Mouse (Mus musculus): ENCODE measurements at regions not wholly inside any gene's neighbourhood (a gene's known extent, or its start where the extent isn't known, plus 50 kb on each side); places are given as distances from the start of the nearest gene placed in this dataset.

- no peak for DNase-seq
Observed at GRCm38 (mm10) chr4:56036334-56036733, 504.1 kb upstream of the Klf4 start.

- no peak for DNase-seq
Observed at GRCm38 (mm10) chr4:56035543-56035942, 503.3 kb upstream of the Klf4 start.

- no peak for DNase-seq
Observed at GRCm38 (mm10) chr4:56028441-56028840, 496.2 kb upstream of the Klf4 start.

- no peak for DNase-seq
Observed at GRCm38 (mm10) chr4:56027258-56027657, 495.0 kb upstream of the Klf4 start.

- DNase-seq: no peak
Observed at GRCm38 (mm10) chr4:56024478-56024877, 492.2 kb upstream of the Klf4 start.

GRCm38 (mm10) chr4:56018212-56018611 lies 485.9 kb upstream of the Klf4 start:
- no peak for DNase-seq

- no peak for DNase-seq
Observed at GRCm38 (mm10) chr4:56015481-56015880, 483.2 kb upstream of the Klf4 start.

- DNase-seq: no peak
Observed at GRCm38 (mm10) chr4:56008287-56008686, 476.0 kb upstream of the Klf4 start.

GRCm38 (mm10) chr4:56004227-56004626 lies 472.0 kb upstream of the Klf4 start:
- no peak for DNase-seq

GRCm38 (mm10) chr4:56001312-56001731 lies 469.1 kb upstream of the Klf4 start:
- DNase-seq: peak; percentile 15

- no peak for DNase-seq
Observed at GRCm38 (mm10) chr4:55984026-55984425, 451.8 kb upstream of the Klf4 start.

- no peak for DNase-seq
Observed at GRCm38 (mm10) chr4:55978539-55978938, 446.3 kb upstream of the Klf4 start.

GRCm38 (mm10) chr4:55976265-55976664 lies 444.0 kb upstream of the Klf4 start:
- DNase-seq: no peak

GRCm38 (mm10) chr4:55973706-55974105 lies 441.4 kb upstream of the Klf4 start:
- no peak for DNase-seq

GRCm38 (mm10) chr4:55972235-55972819 lies 440.1 kb upstream of the Klf4 start:
- peak; percentile 58 for DNase-seq

GRCm38 (mm10) chr4:55960063-55960462 lies 427.8 kb upstream of the Klf4 start:
- peak; percentile 17 for DNase-seq

GRCm38 (mm10) chr4:55953701-55954100 lies 421.4 kb upstream of the Klf4 start:
- no peak for DNase-seq

- no peak for DNase-seq
Observed at GRCm38 (mm10) chr4:55952220-55952619, 420.0 kb upstream of the Klf4 start.

- DNase-seq: no peak
Observed at GRCm38 (mm10) chr4:55941423-55941822, 409.2 kb upstream of the Klf4 start.

GRCm38 (mm10) chr4:55938383-55938782 lies 406.1 kb upstream of the Klf4 start:
- peak; percentile 2 for DNase-seq

- DNase-seq: no peak
Observed at GRCm38 (mm10) chr4:55937833-55938232, 405.6 kb upstream of the Klf4 start.

GRCm38 (mm10) chr4:55929141-55929782 lies 397.0 kb upstream of the Klf4 start:
- DNase-seq: peak; percentile 5

GRCm38 (mm10) chr4:55928670-55929069 lies 396.4 kb upstream of the Klf4 start:
- DNase-seq: no peak

- DNase-seq: no peak
Observed at GRCm38 (mm10) chr4:55928196-55928595, 395.9 kb upstream of the Klf4 start.

GRCm38 (mm10) chr4:55927391-55927790 lies 395.1 kb upstream of the Klf4 start:
- no peak for DNase-seq

All from lung, postnatal 10 days (tissue).